Mouse (Mus musculus) adrenal gland, postnatal 4 days (tissue): Measurements from ENCODE around the gene Acsm5. TPM values are rescaled to one million over a fixed set of nuclear protein-coding genes. Genes with fewer than 3 reads are reported as not detected.
"Not testable (repeated sequence)": the region's sequence is repeated elsewhere in the genome, so short reads cannot be mapped to it uniquely, and the experiment has no call there.

Source experiments
- DNase-seq, 2 experiments: peaks; one replicate each; pipeline ENCODE4 v3.0.0; 2021 to 2022; ENCODE audit warnings: low spot score in 2 of 2, mixed read lengths in 2 of 2
- total RNA-seq, 2 experiments: library from RNA; stranded (reverse); gene quantifications; 2 replicates each; pipeline ENCODE4 v1.2.3; 2021

Gene Acsm5
- total RNA-seq, 2 experiments from 2014 or later, result 3.8 to 5.0 TPM

DNA sequence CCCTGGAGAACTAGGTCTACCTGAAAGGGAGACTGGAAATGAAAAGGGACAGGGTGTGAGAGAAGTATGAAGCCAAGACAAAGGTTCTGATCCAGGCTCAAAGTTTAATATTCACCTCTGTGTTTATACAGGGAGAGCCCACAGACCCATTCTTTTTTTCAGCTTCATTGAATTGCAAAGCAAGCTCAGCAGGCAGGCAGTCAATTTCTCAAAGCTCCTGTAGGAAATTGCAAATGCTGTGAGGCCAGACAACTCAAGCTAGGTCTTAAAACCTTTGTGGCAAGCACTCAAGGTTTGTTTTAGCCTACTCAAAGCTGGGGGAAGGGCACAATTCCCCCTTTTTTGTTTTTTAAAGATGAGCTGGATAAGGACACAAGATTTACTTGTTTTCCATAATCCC lies 26.3 kb downstream of the Acsm5 start:
- no peak for DNase-seq

DNA sequence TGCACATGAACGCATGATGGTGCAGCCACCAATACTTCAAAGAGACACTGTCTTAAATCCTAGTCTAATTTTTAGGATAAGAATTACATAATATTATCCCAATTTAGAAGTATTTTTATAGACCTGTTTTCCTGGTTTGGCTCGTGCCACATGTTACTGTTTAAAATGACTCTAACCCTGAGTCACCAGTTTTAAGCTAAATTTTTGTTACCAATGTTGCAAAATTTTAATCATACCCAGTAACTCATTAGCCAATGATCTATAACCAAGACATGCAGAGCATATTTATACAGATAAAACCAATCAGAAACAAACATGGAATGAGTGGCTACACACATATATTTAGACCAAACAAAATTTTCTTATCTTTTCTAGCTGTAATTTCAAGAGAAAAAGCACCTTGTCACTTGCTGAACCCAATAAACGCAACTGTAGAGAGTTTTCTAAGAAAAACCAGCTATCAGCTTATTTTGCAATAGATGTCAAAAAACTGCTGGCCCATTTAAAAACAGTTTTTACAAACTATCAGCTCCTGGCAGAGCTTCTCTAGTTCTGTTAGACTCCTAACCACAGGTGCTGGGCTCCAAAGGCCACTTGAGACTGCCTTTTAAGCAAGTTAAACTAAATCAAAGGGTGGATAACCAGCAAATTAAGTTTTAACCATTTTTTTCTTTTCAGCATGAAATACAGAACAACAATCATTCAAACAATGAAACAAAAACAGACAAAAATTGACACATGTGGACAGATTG lies 31.4 kb downstream of the Acsm5 start:
- DNase-seq, result no peak

DNA sequence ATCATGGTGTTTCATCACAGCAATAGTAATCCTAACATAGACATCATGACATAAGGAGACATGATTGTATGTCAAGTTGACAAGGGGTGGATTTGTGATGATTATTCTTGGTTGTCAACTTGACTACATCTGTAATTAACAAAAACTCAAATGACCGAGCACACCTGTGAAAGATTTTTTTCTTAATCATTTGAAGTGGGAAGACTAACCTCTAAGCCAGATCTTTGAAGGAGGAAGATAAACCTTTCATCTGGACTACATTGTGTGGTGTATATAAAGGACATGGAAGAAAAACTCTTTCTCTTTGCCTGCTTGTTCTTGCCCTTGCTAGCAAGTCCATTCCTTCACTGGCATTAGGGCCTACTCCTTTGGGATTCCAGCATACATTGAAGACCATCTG lies 34.8 kb downstream of the Acsm5 start, which contains the start of gene Acsm2:
Acsm2 (plus strand) TSS at position 301 of the 400 bp plus-strand sequence.
- DNase-seq, result no peak

DNA sequence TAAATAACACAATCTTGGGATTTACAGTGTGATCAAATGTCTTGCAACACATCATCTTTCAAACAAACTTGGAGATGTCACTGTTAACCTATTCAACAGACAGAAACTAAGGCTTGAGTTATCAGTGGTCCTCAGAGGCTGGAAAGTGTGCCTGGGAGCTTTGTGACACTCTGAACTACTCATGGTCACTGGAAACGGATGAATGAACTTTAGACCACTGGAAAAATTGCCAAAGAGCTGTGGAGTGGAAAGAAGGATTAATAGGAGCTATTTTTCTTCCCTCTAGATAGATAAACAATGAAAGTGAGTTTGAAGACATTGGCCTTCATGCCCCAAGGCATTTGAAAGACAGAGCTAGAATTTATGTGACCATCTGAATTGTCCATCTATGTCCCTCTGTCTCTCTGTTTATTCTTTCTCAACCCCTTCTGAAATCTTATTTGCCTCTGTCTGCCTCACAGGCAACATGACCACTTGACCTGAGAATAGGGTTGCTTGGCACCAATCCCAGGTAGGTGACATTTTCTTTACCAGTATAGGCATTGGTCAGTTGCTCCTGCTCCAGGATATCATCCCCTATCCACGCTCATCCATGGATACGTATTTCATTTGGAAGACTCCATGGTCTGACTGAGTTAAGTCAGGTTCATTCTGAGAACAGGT lies 40.7 kb downstream of the Acsm5 start:
- DNase-seq, result no peak

DNA sequence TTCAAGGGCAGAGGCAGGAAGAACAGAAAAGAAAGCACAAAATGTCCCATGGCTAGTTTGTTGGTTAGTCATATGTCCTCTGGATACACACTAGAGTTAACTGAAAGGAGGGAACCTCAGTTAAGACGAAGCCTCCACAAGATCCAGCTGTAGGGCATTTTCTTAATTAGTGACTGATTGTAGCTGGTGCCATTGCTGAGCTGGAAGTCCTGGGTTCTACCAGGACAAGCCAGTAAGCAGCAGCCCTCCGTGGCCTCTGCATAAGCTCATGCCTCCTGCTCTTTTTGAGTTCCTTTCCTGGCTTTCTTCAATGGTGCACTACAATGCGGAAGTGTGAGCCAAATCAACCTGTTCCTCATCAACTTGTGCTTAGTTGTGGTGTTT lies 41.2 kb downstream of the Acsm5 start:
- DNase-seq, result no peak

DNA sequence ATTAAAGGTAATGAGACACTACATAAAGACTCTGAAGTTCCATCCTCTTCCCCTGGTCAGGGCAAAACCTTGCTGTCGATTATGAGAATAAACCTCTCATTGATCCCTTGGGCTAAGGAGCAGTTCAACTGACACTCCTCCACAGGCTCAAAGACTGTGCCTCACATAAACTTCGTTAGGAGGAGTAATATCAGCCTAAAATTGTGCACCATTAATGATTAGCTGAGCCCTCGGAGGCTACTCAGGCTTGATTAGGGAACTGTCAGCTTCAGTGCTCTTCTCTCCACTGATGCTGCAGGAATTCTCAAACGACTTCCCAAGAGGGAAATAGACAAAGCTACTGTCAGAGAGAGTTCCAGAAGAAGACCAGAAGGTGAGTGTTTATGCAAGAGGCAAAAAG lies 42.2 kb downstream of the Acsm5 start:
- no peak for DNase-seq

DNA sequence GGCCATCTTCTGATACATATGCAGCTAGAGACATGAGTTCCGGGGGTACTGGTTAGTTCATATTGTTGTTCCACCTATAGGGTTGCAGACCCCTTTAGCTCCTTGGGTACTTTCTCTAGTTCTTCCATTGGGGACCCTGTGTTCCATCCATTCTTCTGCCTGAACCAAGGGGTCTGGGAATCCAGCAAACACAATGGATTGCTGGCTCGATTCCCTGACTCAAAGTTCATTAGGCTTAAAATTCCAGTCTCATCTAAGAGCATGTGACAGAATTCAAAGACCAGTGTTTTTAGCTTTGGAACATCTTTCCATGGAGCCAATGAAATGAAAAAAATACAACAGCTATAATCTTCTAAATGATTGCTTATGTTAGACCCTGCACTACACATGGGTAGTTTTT lies 43.2 kb downstream of the Acsm5 start:
- DNase-seq, result not testable (repeated sequence)

DNA sequence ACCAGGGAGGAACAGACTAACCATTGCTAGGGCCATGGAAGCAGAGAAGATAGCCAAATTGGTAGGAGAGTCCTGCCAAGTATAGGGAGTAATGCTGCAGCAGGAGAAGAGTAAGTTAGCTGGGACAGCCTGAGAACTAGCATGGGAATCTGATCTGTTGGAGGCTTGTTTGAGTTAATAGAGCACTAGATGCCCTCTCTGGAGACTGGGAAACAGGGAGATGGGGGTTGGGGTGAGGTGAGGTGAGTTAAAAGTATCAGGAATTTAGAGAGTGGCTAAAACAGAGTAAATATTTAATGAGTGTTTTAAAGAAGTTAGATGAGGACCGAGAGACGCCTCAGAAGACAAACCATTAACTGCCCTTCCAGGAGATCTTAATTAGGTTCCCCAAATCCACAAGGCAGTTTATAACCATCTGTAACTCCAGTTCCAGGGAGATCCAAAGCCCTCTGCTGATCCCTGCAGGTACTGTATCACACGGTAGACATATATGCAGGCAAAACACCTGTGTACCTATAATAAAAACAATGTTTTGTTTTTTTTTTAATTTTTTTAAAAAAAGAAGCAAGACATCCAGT lies 75.4 kb downstream of the Acsm5 start:
- DNase-seq, result no peak

Other genes starting within 250 kb of the Acsm5 start
- gene Gp2, start 60.2 kb upstream of the Acsm5 start, total RNA-seq, result 10 to 100 TPM in 1 of 2 experiments, not detected in 1; 31.7 TPM
- gene Umod, start 40.2 kb upstream of the Acsm5 start, total RNA-seq, result 10 to 100 TPM in 1 of 2 experiments, under 1 TPM in 1; 0.51 to 16.2 TPM
- gene Pdilt, start 4.0 kb downstream of the Acsm5 start, total RNA-seq, result under 1 TPM in 1 of 2 experiments, not detected in 1; 0.22 TPM
- gene Acsm2, start 34.9 kb downstream of the Acsm5 start, total RNA-seq, result 10 to 100 TPM in 1 of 2 experiments, under 1 TPM in 1; 0.87 to 15.2 TPM
- 1 to 10 TPM; 3.5 to 9.0 TPM for gene Acsm1, start 87.6 kb downstream of the Acsm5 start, total RNA-seq
- not detected for gene Acsm4, start 170.6 kb downstream of the Acsm5 start, total RNA-seq
- gene Thumpd1, start 201.3 kb downstream of the Acsm5 start, total RNA-seq, result 10 to 100 TPM; 42.3 to 47.5 TPM
- 10 to 100 TPM; 12.9 to 13.5 TPM for gene Acsm3, start 241.5 kb downstream of the Acsm5 start, total RNA-seq